Comparison of ENCODE assay signal across 17 mouse cellular contexts in the genomic region with DNA sequence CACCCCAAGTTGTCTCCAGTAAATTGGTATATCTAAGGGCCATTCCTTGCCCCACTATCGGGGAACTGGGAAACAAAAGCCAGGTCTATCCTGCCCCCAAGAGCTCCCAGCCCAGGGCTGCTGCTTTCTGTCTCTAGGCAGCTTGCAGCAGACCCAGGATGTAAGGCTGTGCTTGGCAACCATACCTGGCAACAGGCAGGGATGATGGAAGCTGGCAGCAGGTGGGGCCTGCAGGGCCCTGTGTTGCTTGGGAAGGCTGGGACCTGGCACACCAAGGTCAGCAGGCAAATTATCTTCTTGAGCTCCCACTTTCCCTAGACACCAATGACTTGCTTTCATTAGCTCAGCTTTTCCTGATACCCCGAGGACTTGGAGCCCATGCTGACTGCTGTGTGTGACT. TPM values are rescaled to one million over a fixed set of nuclear protein-coding genes. Genes with fewer than 3 reads are reported as not detected.
DNase-seq lines count a peak whose midpoint lies in the region; ATAC-seq lines count a peak whose summit lies in the region.
"Had no signal": no experiment of that assay in that cellular context is flagged by ENCODE, and none has a peak within 500 bp of the region (broad histone marks: within the 10 kb centered on the region; RNA-seq: fewer than 3 reads in every experiment).

No protein-coding gene starts in this region.

- peak; percentile 30 to 41 for DNase-seq in layer of hippocampus, adult 18-20 months (ENCODE audit: low spot score in 2 of 2)
- no peak for DNase-seq in layer of hippocampus, postnatal 25 days (ENCODE audit: extremely low spot score in 1 of 2, low spot score in 1 of 2)
- DNase-seq in cerebellum, adult 11-12 months, result peak; percentile 69
- peak; percentile 33 for DNase-seq in cerebellum, adult 8-10 months
- DNase-seq in layer of hippocampus, adult 9-11 months, result peak; percentile 50
- no peak for DNase-seq in thymus, postnatal 14 days
- DNase-seq: adrenal gland, postnatal 36 days; heart, postnatal 4 days; kidney, adult 2 months; kidney, postnatal 25 days; spleen, adult 18-20 months; thymus, adult 2 months had no signal

- ATAC-seq in megakaryocyte progenitor cell, adult 5-6 weeks (replicated peaks; ENCODE audit: poor library complexity), result no peak

RNA-seq across cellular contexts. Expression of a gene that starts 31.8 kb away (rescaled TPM):
- 10 to 100 TPM; 39.0 to 40.2 TPM for total RNA-seq in layer of hippocampus, adult 18-20 months (2021)
- 10 to 100 TPM; 36.9 to 49.7 TPM for total RNA-seq in layer of hippocampus, postnatal 25 days (2021)
- total RNA-seq in megakaryocyte progenitor cell, adult 5-6 weeks (2015), result not detected in 2 replicates
- not detected in 2 replicates for total RNA-seq in megakaryocyte progenitor cell, adult 5-6 weeks (2017)
- total RNA-seq: gastrocnemius, adult 18-20 months; granulocyte monocyte progenitor cell, adult 5-6 weeks; megakaryocyte-erythroid progenitor cell, adult 5-6 weeks had no signal

RNA-seq across cellular contexts. Expression of a gene that starts 48.7 kb away (rescaled TPM):
- total RNA-seq in layer of hippocampus, adult 18-20 months (2021), result under 1 TPM; 0.79 TPM
- under 1 TPM; 0.56 to 0.91 TPM for total RNA-seq in layer of hippocampus, postnatal 25 days (2021)
- total RNA-seq in megakaryocyte progenitor cell, adult 5-6 weeks (2015), result not detected in 2 replicates
- not detected in 2 replicates for total RNA-seq in megakaryocyte progenitor cell, adult 5-6 weeks (2017)
- total RNA-seq: adrenal gland, postnatal 36 days; ES-E14; gastrocnemius, adult 18-20 months; granulocyte monocyte progenitor cell, adult 5-6 weeks; heart, postnatal 4 days; megakaryocyte-erythroid progenitor cell, adult 5-6 weeks had no signal

Comparison
In these comparisons a context has a peak if more than half of its experiments do, and no peak if none do; other contexts are left out.
1. DNase-seq: peak in layer of hippocampus, adult 18-20 months (2 of 2), cerebellum, adult 11-12 months (single experiment), cerebellum, adult 8-10 months (single experiment) and layer of hippocampus, adult 9-11 months (single experiment); none in layer of hippocampus, postnatal 25 days (0 of 2) and thymus, postnatal 14 days (single experiment).
2. RNA of a gene that starts 31.8 kb away (total RNA-seq): 36.9 to 49.7 TPM in layer of hippocampus, postnatal 25 days and 39.0 to 40.2 TPM in layer of hippocampus, adult 18-20 months; not detected in megakaryocyte progenitor cell, adult 5-6 weeks; every median in the first group is over 10 times any median in the second.